Mouse (Mus musculus) intestine, postnatal 0 days (tissue): Measurements from ENCODE around the gene Ttc39a. TPM values are rescaled to one million over a fixed set of nuclear protein-coding genes. Genes with fewer than 3 reads are reported as not detected.

Experiments used
- ATAC-seq: fragments of 200-750 bp; cut with Nextera tagmentation; 2 replicates; pipeline ENCODE4 v1.8.0; 2017; ENCODE audit warnings: mild to moderate bottlenecking, moderate TSS enrichment, moderate library complexity
- H3K27ac ChIP-seq: fragments of 300-500 bp; sonication (generic); 2 replicates; pipeline ENCODE4 v1.5.1; 2014; ENCODE audit warnings: mild to moderate bottlenecking, low read depth, low read length, moderate library complexity
- H3K27me3 ChIP-seq: fragments of 300-500 bp; sonication (generic); replicated peaks from 2 replicates; pipeline ENCODE4 v1.6.1; 2014; ENCODE audit warnings: low read length, mixed read lengths; ENCODE audit not compliant: control insufficient read depth, insufficient read depth
- H3K36me3 ChIP-seq: fragments of 300-500 bp; sonication (generic); 2 replicates; pipeline ENCODE4 v1.6.1; 2014; ENCODE audit warnings: mild to moderate bottlenecking, moderate library complexity; ENCODE audit not compliant: control insufficient read depth, insufficient read depth
- H3K4me1 ChIP-seq: fragments of 300-500 bp; sonication (generic); replicated peaks from 2 replicates; pipeline ENCODE4 v1.6.1; 2014; ENCODE audit warnings: antibody characterized with exemption, low read length, mixed read lengths; ENCODE audit not compliant: control insufficient read depth, insufficient read depth
- H3K4me2 ChIP-seq: fragments of 300-500 bp; sonication (generic); replicated peaks from 2 replicates; pipeline ENCODE4 v1.6.1; 2014; ENCODE audit warnings: low read depth, mild to moderate bottlenecking, moderate library complexity
- H3K4me3 ChIP-seq: fragments of 300-500 bp; sonication (generic); 2 replicates; pipeline ENCODE4 v1.5.1; 2014; ENCODE audit warnings: low read depth, low read length
- H3K9ac ChIP-seq: fragments of 300-500 bp; sonication (generic); 2 replicates; pipeline ENCODE4 v1.6.1; 2014; ENCODE audit warnings: mild to moderate bottlenecking, low read depth, low read length
- H3K9me3 ChIP-seq: fragments of 300-500 bp; sonication (generic); 2 replicates; pipeline ENCODE4 v1.6.1; 2016; ENCODE audit warnings: mixed run types; ENCODE audit not compliant: control insufficient read depth
- CTCF ChIP-seq: sonication (generic); IDR thresholded peaks from 2 replicates; pipeline ENCODE4 v1.5.1; 2016; ENCODE audit warnings: low read depth, mild to moderate bottlenecking, control low read depth, antibody characterized with exemption, moderate library complexity
- WGBS: fragments of 180-500 bp; shearing (Covaris S2); extraction: QIAGEN DNeasy Blood & Tissue Kit; methylation state at CpG from one replicate; pipeline ENCODE4 v1.1.7; 2014; 5-methylcytosine and 5-hydroxymethylcytosine counted together
- polyA plus RNA-seq: library from polyadenylated mRNA; unstranded; fragments of >200 nt; fragmentation: Nextera tagmentation; extraction: Ambion mirVana; gene quantifications from 2 replicates; pipeline ENCODE4 v1.2.1, GENCODE M21; 2015

Gene Ttc39a
- polyA plus RNA-seq, 1 experiment from 2014 or later: 7.5 TPM

GRCm38 (mm10) chr4:109407176-109407520 is 725 bp downstream of the Ttc39a start:
- no peak for TF ChIP-seq CTCF
- Histone ChIP-seq H3K9ac (peak overlapping the region; percentile 58), H3K36me3 (peaks cover 5% of the 10 kb centered on the region; the same call in 1 of the 2 replicates), H3K4me1 (peaks cover 5% of the 10 kb centered on the region; the same call in 1 of the 2 replicates), H3K9me3 (no peaks in the 10 kb centered on the region), H3K27ac (peak overlapping the region; percentile 82), H3K27me3 (no peaks in the 10 kb centered on the region), H3K4me2 (peak overlapping the region; percentile 99), H3K4me3 (peak overlapping the region; percentile 62)
- WGBS: 4% methylated on average over 23 of the region's 24 CpGs
- no peak; the same call in 1 of the 2 replicates for ATAC-seq

GRCm38 (mm10) chr4:109407701-109408485 is 1.5 kb downstream of the Ttc39a start:
- Histone ChIP-seq H3K36me3 (peaks cover 5% of the 10 kb centered on the region; the same call in 1 of the 2 replicates), H3K4me1 (peaks cover 5% of the 10 kb centered on the region; the same call in 1 of the 2 replicates), H3K4me2 (peak overlapping the region; percentile 99), H3K9me3 (no peaks in the 10 kb centered on the region), H3K27ac (peak overlapping the region; percentile 82), H3K4me3 (peak overlapping the region; percentile 62), H3K9ac (no peak overlapping the region), H3K27me3 (no peaks in the 10 kb centered on the region)
- WGBS: 67% methylated on average over 9 of the region's 9 CpGs
- no peak for ATAC-seq
- no peak for TF ChIP-seq CTCF

GRCm38 (mm10) chr4:109410681-109411376 is 4.4 kb downstream of the Ttc39a start:
- WGBS: 49% methylated on average over 9 of the region's 9 CpGs
- H3K9ac ChIP-seq: no peak overlapping the region

GRCm38 (mm10) chr4:109411377-109411967 is 5.0 kb downstream of the Ttc39a start:
- 53% methylated on average over 6 of the region's 6 CpGs for WGBS
- peaks cover 2% of the 10 kb centered on the region; the same call in 1 of the 2 replicates for H3K4me1 ChIP-seq
- H3K9ac ChIP-seq: no peak overlapping the region
- no peaks in the 10 kb centered on the region for H3K9me3 ChIP-seq
- no peak for ATAC-seq
- H3K4me3 ChIP-seq: no peak overlapping the region
- no peak overlapping the region for H3K4me2 ChIP-seq
- no peak overlapping the region for H3K27ac ChIP-seq
- TF ChIP-seq CTCF: no peak
- H3K27me3 ChIP-seq: no peaks in the 10 kb centered on the region
- no peaks in the 10 kb centered on the region for H3K36me3 ChIP-seq

More at GRCm38 (mm10) chr4:109410681-109411376, 4.4 kb downstream of the Ttc39a start:
- Histone ChIP-seq H3K27ac (no peak overlapping the region), H3K27me3 (no peaks in the 10 kb centered on the region), H3K9me3 (no peaks in the 10 kb centered on the region), H3K4me3 (no peak overlapping the region), H3K4me1 (peaks cover 5% of the 10 kb centered on the region; the same call in 1 of the 2 replicates), H3K36me3 (no peaks in the 10 kb centered on the region), H3K4me2 (no peak overlapping the region)
- TF ChIP-seq CTCF: no peak
- no peak for ATAC-seq

- no peaks in the 10 kb centered on the region for H3K27me3 ChIP-seq
- no peaks in the 10 kb centered on the region for H3K9me3 ChIP-seq
- no peaks in the 10 kb centered on the region for H3K36me3 ChIP-seq
- H3K4me2 ChIP-seq: no peak overlapping the region
- no peak for ATAC-seq
- 87% methylated on average over 5 of the region's 5 CpGs for WGBS
- no peak for TF ChIP-seq CTCF
- no peak overlapping the region for H3K27ac ChIP-seq
- H3K4me3 ChIP-seq: no peak overlapping the region
- no peak overlapping the region for H3K9ac ChIP-seq
- H3K4me1 ChIP-seq: no peaks in the 10 kb centered on the region
Observed at GRCm38 (mm10) chr4:109412233-109412632, 5.8 kb downstream of the Ttc39a start.

- no peaks in the 10 kb centered on the region for H3K36me3 ChIP-seq
- no peaks in the 10 kb centered on the region for H3K4me1 ChIP-seq
- no peak overlapping the region for H3K4me2 ChIP-seq
- no peaks in the 10 kb centered on the region for H3K9me3 ChIP-seq
- no peak for ATAC-seq
- H3K4me3 ChIP-seq: no peak overlapping the region
- WGBS: 86% methylated on average over 1 of the region's 1 CpGs
- no peak overlapping the region for H3K9ac ChIP-seq
- no peak for TF ChIP-seq CTCF
- H3K27me3 ChIP-seq: no peaks in the 10 kb centered on the region
- H3K27ac ChIP-seq: no peak overlapping the region
Observed at GRCm38 (mm10) chr4:109417998-109418397, 11.6 kb downstream of the Ttc39a start.
